Mouse (Mus musculus) midbrain, embryonic 12.5 days (tissue): ENCODE data around the gene Dusp15. TPM values are rescaled to one million over a fixed set of nuclear protein-coding genes. Genes with fewer than 3 reads are reported as not detected.

ENCODE experiments used
- ATAC-seq: fragments of 200-750 bp; cut with Nextera tagmentation; 2 replicates; pipeline ENCODE4 v1.8.0; 2017; ENCODE audit warnings: low read depth, moderate TSS enrichment, moderate library complexity; ENCODE audit not compliant: low FRiP score
- H3K27ac ChIP-seq: fragments of 300-500 bp; sonication (generic); replicated peaks from 2 replicates; pipeline ENCODE4 v1.5.1; 2016; ENCODE audit warnings: mild to moderate bottlenecking
- H3K27me3 ChIP-seq: fragments of 300-500 bp; sonication (generic); 2 replicates; pipeline ENCODE4 v1.6.1; 2016; ENCODE audit warnings: mild to moderate bottlenecking
- H3K36me3 ChIP-seq: fragments of 300-500 bp; sonication (generic); 2 replicates; pipeline ENCODE4 v1.6.1; 2016
- H3K4me1 ChIP-seq: fragments of 300-500 bp; sonication (generic); 2 replicates; pipeline ENCODE4 v1.6.1; 2016
- H3K4me2 ChIP-seq: fragments of 300-500 bp; sonication (generic); replicated peaks from 2 replicates; pipeline ENCODE4 v1.6.1; 2016; ENCODE audit warnings: mild to moderate bottlenecking, moderate library complexity
- H3K4me3 ChIP-seq: fragments of 300-500 bp; sonication (generic); 2 replicates; pipeline ENCODE4 v1.5.1; 2016; ENCODE audit warnings: mild to moderate bottlenecking
- H3K9ac ChIP-seq: fragments of 300-500 bp; sonication (generic); replicated peaks from 2 replicates; pipeline ENCODE4 v1.6.1; 2016; ENCODE audit warnings: mild to moderate bottlenecking, moderate library complexity
- H3K9me3 ChIP-seq: fragments of 300-500 bp; sonication (generic); 2 replicates; pipeline ENCODE4 v1.6.1; 2016; ENCODE audit warnings: mild to moderate bottlenecking
- WGBS: fragments of 180-500 bp; shearing (Covaris S2); methylation state at CpG from one replicate; pipeline ENCODE4 v1.1.7; 2016; 5-methylcytosine and 5-hydroxymethylcytosine counted together
- polyA plus RNA-seq: library from polyadenylated mRNA; unstranded; fragments of >200 nt; fragmentation: Nextera tagmentation; extraction: Ambion mirVana; gene quantifications from 2 replicates; pipeline ENCODE4 v1.2.1, GENCODE M21; 2016

Dusp15 gene
- polyA plus RNA-seq = 1.2 and 1.4 TPM in 2 replicates

GRCm38 (mm10) chr2:152951065-152951849 is at the start of gene Dusp15:
Gene Dusp15, minus strand, starts transcription at chr2:152951698.
- peak within 1 kb of the TSS; percentile 66 for H3K4me3 ChIP-seq
- no peaks in the 10 kb centered on the region for H3K36me3 ChIP-seq
- peak; percentile 79 for ATAC-seq
- WGBS = 2% methylated on average over 53 of the region's 54 CpGs
- peaks cover 65% of the 10 kb centered on the region for H3K27me3 ChIP-seq
- peaks cover 13% of the 10 kb centered on the region; the same call in 1 of the 2 replicates for H3K4me1 ChIP-seq
- H3K27ac ChIP-seq = peak within 1 kb of the TSS; percentile 27
- H3K9ac ChIP-seq = peak within 1 kb of the TSS; percentile 78
- H3K4me2 ChIP-seq = peak within 1 kb of the TSS; percentile 98
- H3K9me3 ChIP-seq = no peaks in the 10 kb centered on the region

- Histone ChIP-seq H3K36me3 (no peaks in the 10 kb centered on the region), H3K4me3 (no peak overlapping the region), H3K9ac (no peak overlapping the region), H3K27ac (no peak overlapping the region), H3K4me2 (no peak overlapping the region), H3K4me1 (no peaks in the 10 kb centered on the region), H3K9me3 (no peaks in the 10 kb centered on the region), H3K27me3 (peaks cover 4% of the 10 kb centered on the region; the same call in 1 of the 2 replicates)
- ATAC-seq = no peak
- WGBS = 80% methylated on average over 4 of the region's 4 CpGs
Measured at GRCm38 (mm10) chr2:152997046-152997445, 45.5 kb upstream of the Dusp15 start.

- Histone ChIP-seq H3K27me3 (no peaks in the 10 kb centered on the region), H3K36me3 (no peaks in the 10 kb centered on the region), H3K4me2 (no peak overlapping the region), H3K9me3 (no peaks in the 10 kb centered on the region), H3K27ac (no peak overlapping the region), H3K9ac (no peak overlapping the region), H3K4me1 (no peaks in the 10 kb centered on the region), H3K4me3 (no peak overlapping the region)
- WGBS = 97% methylated on average over 9 of the region's 9 CpGs
- ATAC-seq = no peak
Measured at GRCm38 (mm10) chr2:152991529-152991928, 40.0 kb upstream of the Dusp15 start.

- no peaks in the 10 kb centered on the region for H3K36me3 ChIP-seq
- peaks cover 3% of the 10 kb centered on the region; the same call in 1 of the 2 replicates for H3K27me3 ChIP-seq
- H3K9me3 ChIP-seq = no peaks in the 10 kb centered on the region
- no peak overlapping the region; the same call in 1 of the 2 replicates for H3K9ac ChIP-seq
- no peak overlapping the region for H3K4me3 ChIP-seq
- WGBS = 36% methylated on average over 1 of the region's 1 CpGs
- H3K27ac ChIP-seq = no peak overlapping the region
- peaks cover 7% of the 10 kb centered on the region; the same call in 1 of the 2 replicates for H3K4me1 ChIP-seq
- H3K4me2 ChIP-seq = no peak overlapping the region
- 0 out of 2 replicates have a peak, but pooled peaks have one; percentile 19 for ATAC-seq
Measured at GRCm38 (mm10) chr2:152985582-152985981, 34.1 kb upstream of the Dusp15 start.

GRCm38 (mm10) chr2:152976991-152977390 is 25.5 kb upstream of the Dusp15 start:
- Histone ChIP-seq H3K9me3 (no peaks in the 10 kb centered on the region), H3K4me2 (no peak overlapping the region), H3K27ac (no peak overlapping the region), H3K36me3 (no peaks in the 10 kb centered on the region), H3K9ac (no peak overlapping the region), H3K4me1 (no peaks in the 10 kb centered on the region), H3K4me3 (no peak overlapping the region), H3K27me3 (0 out of 2 replicates have a peak, but pooled peaks cover under 1% of the 10 kb centered on the region)
- no peak for ATAC-seq
- WGBS = 71% methylated on average over 3 of the region's 3 CpGs

GRCm38 (mm10) chr2:152965555-152965954 is 14.1 kb upstream of the Dusp15 start:
- WGBS = 67% methylated on average over 4 of the region's 4 CpGs

GRCm38 (mm10) chr2:152962091-152962793 is 10.7 kb upstream of the Dusp15 start, which contains the start of gene Ttll9:
Gene Ttll9, plus strand, starts transcription at chr2:152962485.
- peak within 1 kb of the TSS; percentile 68 for H3K4me2 ChIP-seq
- no peak within 1 kb of the TSS for H3K27ac ChIP-seq
- 0 out of 2 replicates have a peak, but pooled peaks cover 7% of the 10 kb centered on the region for H3K27me3 ChIP-seq
- no peaks in the 10 kb centered on the region for H3K4me1 ChIP-seq
- WGBS = 1% methylated on average over 34 of the region's 34 CpGs
- no peaks in the 10 kb centered on the region for H3K36me3 ChIP-seq
- H3K9me3 ChIP-seq = no peaks in the 10 kb centered on the region
- H3K4me3 ChIP-seq = peak within 1 kb of the TSS; percentile 49
- ATAC-seq = peak; percentile 96
- H3K9ac ChIP-seq = peak within 1 kb of the TSS; percentile 35; the same call in 1 of the 2 replicates

More at GRCm38 (mm10) chr2:152965555-152965954, 14.1 kb upstream of the Dusp15 start:
- no peaks in the 10 kb centered on the region for H3K27me3 ChIP-seq
- H3K9ac ChIP-seq = no peak overlapping the region
- no peaks in the 10 kb centered on the region for H3K4me1 ChIP-seq
- no peak overlapping the region for H3K27ac ChIP-seq
- H3K9me3 ChIP-seq = no peaks in the 10 kb centered on the region
- no peak overlapping the region for H3K4me2 ChIP-seq
- H3K4me3 ChIP-seq = no peak overlapping the region
- H3K36me3 ChIP-seq = no peaks in the 10 kb centered on the region
- ATAC-seq = no peak

- Histone ChIP-seq H3K27ac (no peak overlapping the region), H3K4me1 (no peaks in the 10 kb centered on the region), H3K9ac (no peak overlapping the region), H3K4me3 (no peak overlapping the region), H3K36me3 (no peaks in the 10 kb centered on the region), H3K9me3 (no peaks in the 10 kb centered on the region), H3K27me3 (peaks cover 13% of the 10 kb centered on the region), H3K4me2 (no peak overlapping the region)
- WGBS = 78% methylated on average over 3 of the region's 3 CpGs
- ATAC-seq = no peak
Measured at GRCm38 (mm10) chr2:152958116-152958515, 6.6 kb upstream of the Dusp15 start.

- H3K36me3 ChIP-seq = no peaks in the 10 kb centered on the region
- H3K27ac ChIP-seq = peak overlapping the region; percentile 27
- peaks cover 13% of the 10 kb centered on the region; the same call in 1 of the 2 replicates for H3K4me1 ChIP-seq
- ATAC-seq = 0 out of 2 replicates have a peak, but pooled peaks have one; percentile 13
- H3K4me2 ChIP-seq = peak overlapping the region; percentile 98
- 13% methylated on average over 13 of the region's 13 CpGs for WGBS
- H3K9me3 ChIP-seq = no peaks in the 10 kb centered on the region
- H3K9ac ChIP-seq = peak overlapping the region; percentile 78
- peak overlapping the region; percentile 66 for H3K4me3 ChIP-seq
- peaks cover 56% of the 10 kb centered on the region for H3K27me3 ChIP-seq
Measured at GRCm38 (mm10) chr2:152951850-152952720, 587 bp upstream of the Dusp15 start.

GRCm38 (mm10) chr2:152950358-152951064 is 987 bp downstream of the Dusp15 start:
- Histone ChIP-seq H3K4me3 (peak overlapping the region; percentile 66), H3K9me3 (no peaks in the 10 kb centered on the region), H3K4me1 (peaks cover 13% of the 10 kb centered on the region; the same call in 1 of the 2 replicates), H3K27me3 (peaks cover 72% of the 10 kb centered on the region), H3K4me2 (peak overlapping the region; percentile 98), H3K27ac (no peak overlapping the region), H3K36me3 (no peaks in the 10 kb centered on the region), H3K9ac (0 out of 2 replicates have a peak overlapping the region, but pooled peaks have one; percentile 78)
- WGBS = 46% methylated on average over 11 of the region's 11 CpGs
- peak; percentile 10; the same call in 1 of the 2 replicates for ATAC-seq
